Mouse (Mus musculus): Measurements from ENCODE around the gene Mapkapk5. TPM values are rescaled to one million over a fixed set of nuclear protein-coding genes. Genes with fewer than 3 reads are reported as not detected.

Gene Mapkapk5
- 22.9 and 30.0 TPM in 2 replicates for polyA plus RNA-seq (2015; fragmentation: Nextera tagmentation; extraction: Ambion mirVana)

DNA sequence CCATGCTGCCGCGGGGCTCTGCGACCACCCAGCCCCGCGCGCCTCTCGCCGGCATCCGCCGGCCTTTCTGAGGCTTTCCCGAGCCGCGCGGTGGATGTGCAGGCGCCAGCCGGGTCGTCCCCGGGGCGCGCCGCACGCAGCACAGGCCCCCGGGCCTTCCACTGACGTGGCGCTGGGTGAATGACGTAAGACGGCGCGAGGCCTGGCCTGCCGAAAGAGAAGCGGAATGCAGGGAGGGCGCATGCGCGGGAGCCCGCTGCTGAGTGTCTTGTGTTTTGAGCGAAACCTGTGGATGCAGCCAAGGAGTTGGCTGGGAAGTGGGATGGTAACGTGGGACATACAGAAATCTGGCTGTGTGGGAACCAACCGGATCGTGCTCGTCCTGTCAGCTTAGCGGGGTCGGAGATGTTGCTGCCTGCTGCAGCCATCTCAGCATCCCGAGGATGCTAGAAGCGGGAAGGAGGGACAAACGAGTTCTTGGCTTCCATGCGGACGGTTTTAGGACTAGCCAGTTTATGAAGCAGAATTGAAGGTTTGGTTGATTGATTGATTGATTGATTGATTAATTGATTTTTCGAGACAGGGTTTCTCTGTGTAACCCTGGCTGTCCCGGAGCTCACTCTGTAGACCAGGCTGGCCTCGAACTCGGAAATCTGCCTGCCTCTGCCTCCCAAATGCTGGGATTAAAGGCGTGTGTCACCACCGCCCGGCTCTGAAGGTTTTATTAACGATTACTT lies at the start of gene Mapkapk5:
TSS of gene Mapkapk5 (minus strand) at position 113 of the 737 bp plus-strand sequence.
- H3K4me3 ChIP-seq (replicated peaks): peak within 1 kb of the TSS; percentile 97
- no peaks in the 10 kb centered on the region for H3K36me3 ChIP-seq (replicated peaks)
- no peaks in the 10 kb centered on the region for H3K9me3 ChIP-seq (replicated peaks)
- peak; percentile 92 for ATAC-seq (ENCODE audit: insufficient read depth)
- H3K9ac ChIP-seq: peak within 1 kb of the TSS; percentile 98
- peak within 1 kb of the TSS; percentile 77 for H3K4me2 ChIP-seq
- peaks cover 56% of the 10 kb centered on the region for H3K4me1 ChIP-seq (replicated peaks)
- H3K27me3 ChIP-seq: no peaks in the 10 kb centered on the region
- peak within 1 kb of the TSS; percentile 92 for H3K27ac ChIP-seq (replicated peaks)
- 1% methylated on average over 55 of the region's 55 CpGs for WGBS (ENCODE audit: insufficient replicate concordance)

DNA sequence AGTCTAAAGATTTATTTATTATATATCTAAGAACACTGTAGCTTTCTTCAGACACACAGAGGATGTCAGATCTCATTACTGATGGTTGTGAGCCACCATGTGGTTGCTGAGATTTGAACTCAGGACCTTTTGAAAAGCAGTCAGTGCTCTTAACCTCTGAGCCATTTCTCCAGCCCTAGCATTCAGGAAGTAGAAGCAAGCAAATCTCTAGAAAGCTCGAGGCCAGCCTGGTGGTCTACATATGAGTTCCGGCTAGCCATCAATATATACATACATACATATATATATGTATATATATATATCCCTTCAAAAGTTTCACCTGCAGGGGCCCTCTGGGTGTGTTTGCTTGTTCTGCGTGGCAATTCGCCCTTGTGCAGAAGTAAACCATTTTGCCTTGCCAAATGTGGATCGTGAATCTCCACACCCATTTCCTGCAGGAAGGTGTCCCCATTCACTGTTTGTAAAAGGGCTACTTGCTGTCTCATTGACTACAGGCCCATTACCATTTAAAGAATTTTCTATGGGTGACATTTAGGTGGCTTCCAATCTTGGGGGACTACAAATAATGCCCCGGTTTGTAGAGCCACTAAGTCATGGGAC lies 49.1 kb upstream of the Mapkapk5 start:
- Histone ChIP-seq H3K27me3 (peaks cover 12% of the 10 kb centered on the region; the same call in 1 of the 2 replicates), H3K4me2 (peak overlapping the region; percentile 98), H3K4me1 (replicated peaks) (peaks cover 73% of the 10 kb centered on the region), H3K36me3 (replicated peaks) (no peaks in the 10 kb centered on the region), H3K9ac (no peak overlapping the region; the same call in 1 of the 2 replicates), H3K9me3 (replicated peaks) (no peaks in the 10 kb centered on the region), H3K4me3 (replicated peaks) (peak overlapping the region; percentile 80; the same call in 1 of the 2 replicates), H3K27ac (replicated peaks) (peak overlapping the region; percentile 91; the same call in 1 of the 2 replicates)
- 62% methylated on average over 6 of the region's 6 CpGs for WGBS (ENCODE audit: insufficient replicate concordance)
- ATAC-seq (ENCODE audit: insufficient read depth): no peak

DNA sequence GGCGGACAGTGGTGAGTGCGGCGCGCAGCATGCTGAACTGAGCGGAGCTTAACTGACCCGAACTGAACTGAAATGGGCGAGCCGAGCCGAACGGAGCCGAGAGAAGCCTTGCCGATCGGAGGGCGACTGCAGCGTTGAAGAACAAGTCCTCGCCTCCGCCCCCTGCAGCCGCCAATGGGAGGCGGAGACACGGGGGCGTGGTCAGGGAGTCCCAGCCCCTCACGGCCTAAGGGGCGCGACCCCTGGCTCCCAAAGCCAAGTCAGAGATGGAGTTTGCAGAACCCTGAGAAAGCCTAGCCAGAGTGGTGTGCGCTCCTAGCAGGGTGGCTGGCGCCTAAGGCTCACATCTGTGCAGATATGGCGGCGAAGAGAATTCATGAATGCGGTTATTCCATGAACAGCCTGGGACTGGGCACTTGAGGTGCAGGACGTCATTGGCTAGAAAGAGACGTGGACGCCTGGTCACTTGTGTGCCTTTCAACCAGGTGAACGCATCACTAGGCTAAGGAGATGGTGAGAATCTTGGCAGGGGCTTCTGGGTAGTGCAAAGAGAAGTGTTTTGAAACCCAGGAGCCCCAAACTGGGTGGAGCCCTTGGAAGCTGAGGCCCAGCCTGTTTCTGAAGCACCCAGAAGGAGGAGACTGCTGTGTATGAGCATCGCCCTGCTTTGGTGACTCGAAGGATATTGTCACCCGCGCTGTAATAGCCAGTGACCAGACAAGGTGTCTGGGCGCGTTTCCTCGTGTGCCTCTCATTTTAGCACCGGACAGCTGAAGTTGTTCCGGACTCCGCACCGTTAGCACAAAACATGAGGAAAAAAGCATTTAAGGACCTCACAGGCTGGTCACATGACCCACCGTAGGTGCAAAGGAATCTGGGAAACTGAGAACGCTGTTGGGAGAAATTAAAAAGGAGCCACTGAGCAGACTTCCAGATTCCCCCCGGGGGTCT lies 48.0 kb upstream of the Mapkapk5 start, which contains the start of gene Aldh2:
TSS of gene Aldh2 (minus strand) at position 374 of the 951 bp plus-strand sequence.
- peak; percentile 92 for ATAC-seq (ENCODE audit: insufficient read depth)
- peak within 1 kb of the TSS; percentile 82 for H3K9ac ChIP-seq
- H3K4me3 ChIP-seq (replicated peaks): peak within 1 kb of the TSS; percentile 80
- H3K36me3 ChIP-seq (replicated peaks): no peaks in the 10 kb centered on the region
- H3K9me3 ChIP-seq (replicated peaks): no peaks in the 10 kb centered on the region
- peak within 1 kb of the TSS; percentile 98 for H3K4me2 ChIP-seq
- H3K27me3 ChIP-seq: peaks cover 12% of the 10 kb centered on the region; the same call in 1 of the 2 replicates
- peak within 1 kb of the TSS; percentile 91 for H3K27ac ChIP-seq (replicated peaks)
- peaks cover 76% of the 10 kb centered on the region for H3K4me1 ChIP-seq (replicated peaks)
- WGBS (ENCODE audit: insufficient replicate concordance): 2% methylated on average over 47 of the region's 47 CpGs

DNA sequence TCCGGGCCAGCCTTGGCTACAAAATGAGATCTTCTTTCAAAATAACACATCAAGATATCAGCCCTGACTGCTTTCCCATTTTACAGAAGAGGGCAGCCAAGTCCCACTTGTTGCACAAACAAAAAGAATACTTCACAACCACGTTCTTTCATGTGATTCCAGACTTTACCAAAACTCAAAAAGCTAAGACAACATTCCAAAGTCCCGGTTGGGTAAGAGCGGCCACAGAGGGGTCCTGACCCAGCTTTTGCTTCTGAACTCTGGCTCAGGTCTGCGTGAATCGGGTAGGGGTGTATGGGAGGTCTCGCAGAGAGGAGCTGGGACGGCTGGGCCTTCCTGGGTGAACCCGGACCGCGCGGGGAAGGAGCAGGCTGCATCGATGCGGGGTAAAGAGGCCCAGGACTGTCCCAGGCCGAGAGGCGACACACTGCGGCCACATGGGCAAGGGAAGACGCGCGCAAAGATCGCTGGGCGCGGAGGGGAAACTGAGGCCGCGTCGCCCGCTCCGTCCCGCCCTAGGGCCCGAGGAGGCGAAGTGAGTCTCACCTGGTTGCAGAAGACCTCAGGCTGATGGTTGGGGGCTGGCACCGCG lies 47.2 kb upstream of the Mapkapk5 start:
- no peaks in the 10 kb centered on the region for H3K36me3 ChIP-seq (replicated peaks)
- peak; percentile 33 for ATAC-seq (ENCODE audit: insufficient read depth)
- H3K27ac ChIP-seq (replicated peaks): peak overlapping the region; percentile 91
- WGBS (ENCODE audit: insufficient replicate concordance): 5% methylated on average over 33 of the region's 33 CpGs
- peak overlapping the region; percentile 80 for H3K4me3 ChIP-seq (replicated peaks)
- peaks cover 12% of the 10 kb centered on the region; the same call in 1 of the 2 replicates for H3K27me3 ChIP-seq
- no peaks in the 10 kb centered on the region for H3K9me3 ChIP-seq (replicated peaks)
- peak overlapping the region; percentile 82 for H3K9ac ChIP-seq
- peaks cover 78% of the 10 kb centered on the region for H3K4me1 ChIP-seq (replicated peaks)
- peak overlapping the region; percentile 98 for H3K4me2 ChIP-seq

DNA sequence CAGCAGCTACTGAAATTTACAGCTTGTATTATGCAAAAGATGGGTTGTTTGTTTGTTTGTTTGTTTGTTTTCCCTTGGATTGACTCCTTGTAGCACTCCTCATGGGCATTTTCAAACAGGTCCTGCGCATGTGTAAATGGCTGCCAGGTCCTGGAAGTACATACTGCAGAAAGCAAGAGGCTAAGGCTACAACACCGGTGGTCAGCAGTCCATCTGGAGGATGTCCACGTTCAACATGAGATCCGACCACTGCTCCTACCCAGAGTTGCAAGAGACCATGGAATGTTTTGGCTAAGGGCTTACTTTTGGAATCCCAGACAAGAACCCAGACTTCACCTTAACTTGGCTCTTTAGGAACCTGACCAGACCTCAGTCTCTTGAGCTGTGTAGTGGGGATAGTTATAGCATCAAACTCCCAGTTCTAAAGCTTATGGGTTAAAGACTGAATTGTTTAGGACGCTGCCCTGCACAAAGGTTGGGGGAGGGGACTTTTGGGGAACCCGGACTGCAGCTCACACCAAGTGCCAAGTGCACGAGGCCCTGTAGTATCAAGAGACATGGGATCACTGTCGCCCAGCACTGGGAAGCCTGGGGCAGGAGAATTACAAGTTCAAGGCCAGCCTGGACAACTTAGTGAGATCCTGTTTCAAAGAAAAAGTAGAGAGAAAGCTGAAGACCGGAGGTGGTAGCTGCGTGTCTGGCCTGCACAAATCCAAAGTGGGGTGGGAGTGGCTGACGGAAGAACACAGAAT lies 46.5 kb upstream of the Mapkapk5 start:
- no peak for ATAC-seq (ENCODE audit: insufficient read depth)
- Histone ChIP-seq H3K4me1 (replicated peaks) (peaks cover 79% of the 10 kb centered on the region), H3K4me3 (replicated peaks) (peak overlapping the region; percentile 80), H3K27ac (replicated peaks) (peak overlapping the region; percentile 61), H3K27me3 (peaks cover 12% of the 10 kb centered on the region; the same call in 1 of the 2 replicates), H3K9ac (peak overlapping the region; percentile 82; the same call in 1 of the 2 replicates), H3K9me3 (replicated peaks) (no peaks in the 10 kb centered on the region), H3K36me3 (replicated peaks) (no peaks in the 10 kb centered on the region), H3K4me2 (peak overlapping the region; percentile 98)
- WGBS (ENCODE audit: insufficient replicate concordance): 53% methylated on average over 11 of the region's 11 CpGs

DNA sequence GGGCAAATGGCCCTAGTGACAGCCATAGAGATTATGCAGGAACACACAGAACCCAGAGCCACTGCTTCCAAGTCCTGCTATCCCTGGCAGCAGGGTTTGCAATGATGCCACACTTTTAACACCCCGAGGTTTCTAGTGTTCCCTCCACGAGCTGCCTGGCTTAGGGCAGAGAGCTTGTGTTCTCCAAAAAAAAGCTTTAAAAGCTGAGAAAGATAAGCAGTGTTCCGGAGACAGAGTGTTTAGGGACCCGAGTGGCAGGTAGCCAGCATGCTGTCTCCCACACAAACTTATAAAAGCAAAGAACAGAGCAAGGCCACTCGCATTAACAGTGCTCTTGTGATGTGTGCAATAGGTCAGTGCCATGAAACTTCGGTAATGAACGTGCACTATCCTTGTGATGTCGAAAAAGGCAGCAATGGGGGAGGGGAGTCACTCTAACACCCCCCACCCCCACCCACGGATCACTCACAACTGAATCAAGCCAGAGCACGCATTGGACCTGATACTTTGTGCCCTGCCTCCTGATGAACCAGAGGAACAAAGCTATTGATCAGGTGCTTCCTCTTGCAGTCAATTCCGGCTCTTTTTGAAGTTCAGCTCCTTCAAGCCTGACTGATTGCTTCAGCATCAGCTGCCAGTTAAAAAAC lies 45.8 kb upstream of the Mapkapk5 start:
- peaks cover 79% of the 10 kb centered on the region for H3K4me1 ChIP-seq (replicated peaks)
- WGBS (ENCODE audit: insufficient replicate concordance): 43% methylated on average over 11 of the region's 11 CpGs
- H3K9me3 ChIP-seq (replicated peaks): no peaks in the 10 kb centered on the region
- ATAC-seq (ENCODE audit: insufficient read depth): no peak
- peak overlapping the region; percentile 80 for H3K4me3 ChIP-seq (replicated peaks)
- no peaks in the 10 kb centered on the region for H3K36me3 ChIP-seq (replicated peaks)
- peaks cover 10% of the 10 kb centered on the region; the same call in 1 of the 2 replicates for H3K27me3 ChIP-seq
- 0 out of 2 replicates have a peak overlapping the region, but pooled peaks have one; percentile 1 for H3K9ac ChIP-seq
- peak overlapping the region; percentile 61 for H3K27ac ChIP-seq (replicated peaks)
- peak overlapping the region; percentile 98 for H3K4me2 ChIP-seq

DNA sequence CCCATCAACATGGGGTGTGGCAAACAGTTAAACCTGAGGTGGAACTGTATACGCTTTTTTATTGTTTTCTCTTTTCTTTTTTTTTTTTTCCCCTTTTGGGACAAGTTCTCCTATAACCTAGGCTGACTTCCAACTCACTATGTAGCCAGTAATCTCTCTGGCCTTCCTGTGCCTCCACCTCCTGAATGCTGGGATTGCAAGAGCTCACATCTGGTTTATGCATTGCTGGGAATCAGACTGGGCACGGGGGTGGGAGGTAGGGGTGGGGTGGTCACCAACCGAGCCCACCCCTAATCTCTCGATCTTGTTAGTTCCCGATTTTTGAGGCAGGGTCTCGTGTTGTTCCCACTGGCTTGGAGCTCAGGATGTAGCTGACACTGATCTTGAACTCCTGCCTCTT lies 44.2 kb upstream of the Mapkapk5 start:
- Histone ChIP-seq H3K4me2 (no peak overlapping the region), H3K27me3 (no peaks in the 10 kb centered on the region), H3K36me3 (replicated peaks) (no peaks in the 10 kb centered on the region), H3K27ac (replicated peaks) (no peak overlapping the region), H3K4me3 (replicated peaks) (no peak overlapping the region), H3K4me1 (replicated peaks) (peaks cover 76% of the 10 kb centered on the region), H3K9me3 (replicated peaks) (no peaks in the 10 kb centered on the region), H3K9ac (no peak overlapping the region)
- 62% methylated on average over 6 of the region's 6 CpGs for WGBS (ENCODE audit: insufficient replicate concordance)
- ATAC-seq (ENCODE audit: insufficient read depth): no peak

DNA sequence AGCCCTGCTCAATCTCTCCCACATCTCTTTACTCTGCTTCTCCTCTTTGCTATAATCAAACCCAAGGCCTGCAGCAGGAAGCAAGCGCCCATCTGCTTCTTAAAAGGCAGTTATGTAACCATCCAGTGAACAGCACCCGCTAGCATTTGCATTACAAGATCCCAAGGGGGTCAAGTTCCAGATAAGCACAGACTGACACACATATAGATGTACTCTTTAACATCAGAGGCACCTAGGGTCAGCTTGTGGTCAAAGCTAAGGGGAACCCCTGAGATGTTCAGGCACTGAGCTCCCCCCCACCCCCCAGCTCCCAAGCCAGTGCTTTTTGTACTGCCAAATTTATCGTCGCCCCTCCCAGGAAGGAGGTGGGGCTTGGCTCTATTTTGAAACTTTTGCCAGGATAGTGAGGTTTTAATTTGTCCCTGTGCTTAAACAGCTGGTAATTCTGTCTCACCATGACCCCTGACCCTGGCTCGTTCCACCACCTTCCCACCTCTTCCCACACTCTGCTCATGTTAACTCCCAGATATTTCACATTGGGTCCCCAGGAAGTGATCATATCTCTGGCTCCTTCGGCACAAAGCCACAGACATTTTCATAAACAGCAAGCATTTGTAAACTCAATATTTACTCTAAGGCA lies 40.8 kb upstream of the Mapkapk5 start:
- Histone ChIP-seq H3K4me2 (peak overlapping the region; percentile 27), H3K9me3 (replicated peaks) (no peaks in the 10 kb centered on the region), H3K27ac (replicated peaks) (peak overlapping the region; percentile 26), H3K4me3 (replicated peaks) (no peak overlapping the region), H3K4me1 (replicated peaks) (peaks cover 62% of the 10 kb centered on the region), H3K27me3 (no peaks in the 10 kb centered on the region), H3K9ac (no peak overlapping the region), H3K36me3 (replicated peaks) (no peaks in the 10 kb centered on the region)
- 4% methylated on average over 6 of the region's 6 CpGs for WGBS (ENCODE audit: insufficient replicate concordance)
- no peak for ATAC-seq (ENCODE audit: insufficient read depth)

DNA sequence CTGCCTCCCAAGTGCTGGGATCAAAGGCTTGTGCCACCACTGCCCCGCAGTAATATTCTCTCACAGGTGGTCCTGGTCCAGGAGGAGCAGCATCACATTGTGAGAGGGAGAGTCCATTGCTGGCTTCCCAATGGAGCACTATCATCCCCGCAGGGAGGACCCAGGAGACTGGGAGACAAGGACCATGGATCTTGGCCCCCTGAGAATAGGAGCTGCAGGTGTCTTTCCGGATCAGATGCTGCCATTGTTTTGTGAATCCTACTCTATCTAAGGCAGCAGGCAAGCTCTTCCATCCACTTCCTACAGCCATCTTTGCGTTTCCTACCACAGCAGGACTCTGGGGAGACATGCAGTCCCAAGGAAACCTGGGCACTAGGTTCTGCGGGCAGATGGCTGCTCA lies 40.0 kb upstream of the Mapkapk5 start:
- 71% methylated on average over 5 of the region's 5 CpGs for WGBS (ENCODE audit: insufficient replicate concordance)
- H3K36me3 ChIP-seq (replicated peaks): peaks cover under 1% of the 10 kb centered on the region; the same call in 1 of the 2 replicates
- no peak overlapping the region for H3K4me3 ChIP-seq (replicated peaks)
- H3K27ac ChIP-seq (replicated peaks): peak overlapping the region; percentile 26
- no peak overlapping the region for H3K9ac ChIP-seq
- ATAC-seq (ENCODE audit: insufficient read depth): no peak
- no peaks in the 10 kb centered on the region for H3K9me3 ChIP-seq (replicated peaks)
- no peak overlapping the region for H3K4me2 ChIP-seq
- peaks cover 55% of the 10 kb centered on the region for H3K4me1 ChIP-seq (replicated peaks)
- H3K27me3 ChIP-seq: no peaks in the 10 kb centered on the region

Data from liver, embryonic 15.5 days (tissue).